Mouse (Mus musculus): Measurements from ENCODE around the gene Rplp0.

Rplp0 gene

DNA sequence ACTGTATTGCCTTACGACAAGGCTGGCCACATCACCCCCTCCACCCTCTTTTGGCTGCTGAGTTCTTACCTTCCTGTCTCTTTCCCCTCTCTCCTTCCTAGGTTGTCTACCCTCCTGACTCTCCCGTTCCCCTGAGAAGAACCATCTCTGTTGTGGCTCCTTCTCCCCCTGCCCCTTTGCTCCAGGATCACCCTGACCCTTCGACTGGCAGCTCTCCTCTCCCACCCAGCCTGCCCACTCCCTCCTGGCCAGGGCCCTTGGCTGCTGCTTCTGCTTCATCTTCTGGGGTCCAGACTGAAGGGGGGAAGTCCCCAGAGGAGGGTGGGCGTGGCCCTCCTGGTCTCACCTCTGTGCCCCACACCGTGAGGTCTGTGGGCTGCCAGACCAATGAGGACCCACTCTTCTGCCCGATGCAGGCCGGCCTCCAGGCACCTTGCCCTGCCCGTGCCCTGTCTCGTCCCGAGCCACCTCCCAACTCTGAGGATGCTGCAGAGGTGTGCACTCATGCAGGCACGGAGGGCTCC, 8.7 kb upstream of the Rplp0 start:
- in situ Hi-C loops (cut with MboI, MseI) = no loop called here

DNA sequence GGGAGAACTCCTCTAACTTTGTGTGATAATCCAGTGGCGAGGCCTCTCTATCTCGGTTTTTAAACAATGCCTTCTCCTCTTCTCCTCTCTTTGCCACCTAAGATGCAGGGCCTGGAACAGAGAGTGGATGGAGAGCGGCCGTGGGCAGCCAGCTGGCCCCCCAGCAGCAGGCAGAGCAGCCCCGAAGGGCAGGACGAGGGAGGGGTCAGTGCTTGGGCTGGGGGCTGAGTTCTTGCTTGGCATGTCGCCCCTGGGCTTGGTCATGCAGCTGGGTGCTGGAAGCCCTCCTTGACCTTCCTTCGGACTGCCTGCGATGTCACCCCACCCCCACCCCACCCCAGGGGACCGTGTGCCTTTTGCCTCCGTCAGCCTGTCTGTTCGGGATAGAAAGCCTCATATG, 7.9 kb upstream of the Rplp0 start:
- in situ Hi-C loops (cut with MboI, MseI) = no loop called here

DNA sequence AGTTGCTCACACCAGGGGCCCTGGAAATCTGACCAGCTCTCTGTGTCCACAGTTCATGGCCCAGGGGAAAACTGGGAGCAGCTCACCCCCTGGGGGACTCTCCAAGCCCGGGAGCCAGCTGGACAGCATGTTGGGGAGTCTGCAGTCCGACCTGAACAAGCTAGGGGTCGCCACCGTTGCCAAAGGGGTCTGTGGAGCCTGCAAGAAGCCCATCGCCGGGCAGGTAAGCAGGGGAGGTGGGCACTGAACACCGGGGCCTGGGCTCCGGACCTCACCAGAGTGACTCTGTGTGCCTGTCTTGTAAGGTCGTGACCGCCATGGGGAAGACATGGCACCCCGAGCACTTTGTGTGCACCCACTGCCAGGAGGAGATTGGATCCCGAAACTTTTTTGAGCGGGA, 7.5 kb upstream of the Rplp0 start:
- in situ Hi-C loops (cut with MboI, MseI) = no loop called here

DNA sequence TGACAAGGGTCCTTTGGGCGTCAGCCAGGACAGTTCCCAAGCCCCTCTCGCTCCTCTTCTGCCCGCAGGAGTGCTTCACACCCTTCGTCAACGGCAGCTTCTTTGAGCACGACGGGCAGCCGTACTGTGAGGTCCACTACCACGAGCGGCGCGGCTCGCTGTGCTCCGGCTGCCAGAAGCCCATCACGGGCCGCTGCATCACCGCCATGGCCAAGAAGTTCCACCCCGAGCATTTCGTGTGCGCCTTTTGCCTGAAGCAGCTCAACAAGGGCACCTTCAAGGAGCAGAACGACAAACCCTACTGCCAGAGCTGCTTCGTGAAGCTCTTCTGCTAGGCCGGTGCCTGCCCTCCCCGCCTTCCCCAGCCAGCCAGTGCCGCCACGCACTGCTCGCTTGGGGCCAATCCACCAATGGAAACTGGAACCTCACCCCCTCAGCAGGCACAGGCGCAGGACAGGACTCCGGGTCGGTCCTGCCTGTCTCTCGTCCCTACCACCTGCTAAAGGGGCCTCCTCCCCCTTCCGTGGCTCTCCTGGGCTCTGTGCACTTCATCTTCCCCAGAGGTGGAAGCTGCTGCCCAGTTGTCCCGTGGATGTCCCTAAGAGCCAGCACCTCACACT, 5.4 kb upstream of the Rplp0 start:
- in situ Hi-C loops (cut with MboI, MseI) = no loop called here

DNA sequence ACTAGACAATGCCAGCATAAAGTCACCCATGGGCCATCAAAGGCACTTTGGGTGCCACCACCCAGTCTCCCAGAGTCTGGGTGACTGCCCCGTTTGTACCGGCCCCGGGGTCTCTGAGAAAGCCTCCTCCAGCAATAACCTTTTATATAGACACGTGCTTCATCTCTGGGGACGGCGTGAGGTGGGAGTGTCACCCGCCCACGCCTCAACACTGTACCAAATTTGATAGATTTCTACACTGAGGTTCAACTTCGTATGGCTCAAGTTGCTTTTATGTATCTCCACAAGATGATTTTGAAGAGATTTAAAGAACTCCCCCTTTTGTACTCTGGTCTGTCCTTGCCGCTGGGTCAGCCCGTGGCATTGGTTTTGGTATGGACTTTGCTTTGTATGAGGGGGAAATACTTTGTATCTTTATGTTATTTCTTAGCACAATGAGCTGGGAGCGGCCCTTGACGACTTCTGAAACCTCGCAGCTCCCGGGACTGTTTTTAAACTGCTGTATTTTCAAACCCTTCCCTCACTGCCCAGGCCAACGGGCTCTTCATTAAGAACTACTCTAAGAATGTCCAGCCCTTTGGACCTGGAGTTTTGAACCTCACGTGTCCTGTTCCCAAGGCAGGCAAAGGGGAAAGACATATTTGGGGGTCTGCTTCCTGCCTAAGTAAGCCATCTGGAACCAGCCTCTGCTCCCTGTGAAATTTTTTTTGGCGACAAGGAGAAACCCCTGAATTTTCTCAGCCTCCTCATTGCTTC, 4.6 kb upstream of the Rplp0 start:
- in situ Hi-C loops (cut with MboI, MseI) = no loop called here

DNA sequence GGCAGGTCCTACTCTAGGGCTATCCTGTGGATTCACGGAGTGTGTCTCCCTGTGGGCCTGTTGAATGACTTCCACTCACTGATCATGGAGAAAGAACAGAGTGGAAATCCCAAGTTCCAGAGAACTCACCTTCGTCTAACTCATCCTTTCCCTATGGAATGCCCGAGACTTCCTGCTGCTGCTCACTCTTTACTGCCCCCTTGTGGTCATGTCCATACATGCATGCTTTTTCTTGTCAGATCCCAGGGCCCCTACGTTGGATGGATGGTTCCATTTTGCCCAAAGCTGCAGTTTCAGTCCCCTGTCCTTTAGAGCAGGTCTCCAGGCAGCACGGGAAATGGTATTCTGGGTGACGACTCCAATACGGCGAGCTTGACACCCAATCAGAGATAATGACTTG, 3.0 kb upstream of the Rplp0 start:
- in situ Hi-C loops (cut with MboI, MseI) = no loop called here

DNA sequence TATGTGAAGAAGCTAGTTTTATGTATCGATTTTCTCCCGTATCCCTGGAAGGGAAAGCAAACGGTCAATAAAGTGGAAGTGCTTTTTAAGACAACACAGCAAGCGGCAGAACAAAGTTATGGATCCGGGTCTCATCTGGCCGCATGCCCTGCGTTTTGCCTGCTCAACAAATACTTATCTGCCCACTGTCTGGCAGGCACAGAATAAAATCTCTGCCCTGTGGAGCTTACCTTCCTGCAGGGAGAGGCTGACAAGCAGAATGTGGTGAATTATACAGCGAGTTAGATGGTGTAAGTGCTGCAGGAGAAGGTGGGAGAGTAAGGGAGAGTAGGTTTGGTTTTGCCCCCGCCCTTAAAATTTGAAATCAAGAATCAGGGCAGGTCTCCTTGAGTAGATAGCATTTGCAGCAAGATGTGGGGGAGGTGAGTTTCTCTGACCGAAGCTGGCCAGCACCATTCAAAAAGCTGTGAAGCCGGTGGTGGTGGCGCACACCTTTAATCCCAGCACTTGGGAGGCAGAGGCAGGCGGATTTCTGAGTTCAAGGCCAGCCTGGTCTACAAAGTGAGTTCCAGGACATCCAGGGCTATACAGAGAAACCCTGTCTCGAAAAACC, 979 bp upstream of the Rplp0 start:
- in situ Hi-C loops (cut with MboI, MseI) = no loop called here

DNA sequence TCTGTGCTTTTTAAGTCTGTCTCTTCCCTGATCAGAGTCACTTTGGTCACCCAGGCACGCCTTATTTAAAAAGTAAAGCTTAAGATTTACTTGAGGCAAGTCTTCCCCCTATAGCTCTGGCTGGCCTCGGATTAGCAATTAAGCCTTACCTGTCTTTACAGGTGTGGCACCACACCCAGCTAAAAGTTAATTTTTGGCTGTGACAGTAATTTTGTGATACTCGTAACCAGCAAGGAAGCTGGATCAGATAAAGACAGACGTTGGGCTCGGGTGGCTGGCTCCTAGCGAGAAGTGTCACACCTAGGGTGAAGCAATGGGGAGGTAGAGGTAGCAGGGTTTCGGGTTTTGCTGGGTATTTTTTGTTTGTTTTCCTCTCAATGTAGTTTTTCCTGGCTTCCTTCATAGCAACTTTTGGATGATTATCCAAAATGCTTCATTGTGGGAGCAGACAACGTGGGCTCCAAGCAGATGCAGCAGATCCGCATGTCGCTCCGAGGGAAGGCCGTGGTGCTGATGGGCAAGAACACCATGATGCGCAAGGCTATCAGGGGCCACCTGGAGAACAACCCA, 1.2 kb downstream of the Rplp0 start:
- in situ Hi-C loops (cut with MboI, MseI) = no loop called here

DNA sequence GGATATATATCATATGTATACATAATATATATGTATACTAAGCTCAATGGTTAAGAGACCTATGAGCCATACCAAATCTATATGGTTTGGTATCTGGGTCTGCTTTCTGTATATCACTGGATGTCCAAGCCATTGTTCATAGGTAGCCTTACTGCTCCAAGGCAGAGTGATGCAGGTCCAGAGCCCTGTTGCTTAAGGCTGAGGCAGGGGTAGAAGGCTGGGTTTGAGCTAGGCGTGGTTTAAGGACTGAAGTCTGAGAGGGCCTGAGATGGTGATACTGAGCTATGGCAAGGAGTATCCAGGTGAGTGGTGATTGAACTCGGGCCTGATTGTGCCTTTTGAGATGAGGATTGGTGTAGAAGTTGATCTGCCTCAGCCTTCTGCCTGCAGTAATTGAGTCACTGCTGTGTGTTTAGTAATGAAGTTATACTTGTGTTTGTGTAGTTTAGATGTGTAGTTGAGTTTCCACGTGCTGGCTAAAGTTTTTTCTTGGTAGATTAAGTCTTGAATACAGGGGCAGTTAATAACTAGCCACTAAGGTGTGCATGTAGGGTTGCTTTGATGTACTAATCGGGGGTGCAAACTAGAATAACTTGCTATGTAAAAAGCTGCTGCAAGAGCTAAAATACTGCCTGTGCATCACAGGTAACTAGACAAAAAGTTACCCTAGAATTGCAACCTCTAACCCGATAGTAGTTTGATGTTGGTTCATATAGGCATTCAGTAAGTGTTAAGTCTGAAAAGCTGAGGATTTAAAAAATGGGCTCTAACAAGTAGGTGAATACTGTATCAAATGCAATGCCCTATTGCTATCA, 4.7 kb downstream of the Rplp0 start:
- in situ Hi-C loops (cut with MboI, MseI) = no loop called here

DNA sequence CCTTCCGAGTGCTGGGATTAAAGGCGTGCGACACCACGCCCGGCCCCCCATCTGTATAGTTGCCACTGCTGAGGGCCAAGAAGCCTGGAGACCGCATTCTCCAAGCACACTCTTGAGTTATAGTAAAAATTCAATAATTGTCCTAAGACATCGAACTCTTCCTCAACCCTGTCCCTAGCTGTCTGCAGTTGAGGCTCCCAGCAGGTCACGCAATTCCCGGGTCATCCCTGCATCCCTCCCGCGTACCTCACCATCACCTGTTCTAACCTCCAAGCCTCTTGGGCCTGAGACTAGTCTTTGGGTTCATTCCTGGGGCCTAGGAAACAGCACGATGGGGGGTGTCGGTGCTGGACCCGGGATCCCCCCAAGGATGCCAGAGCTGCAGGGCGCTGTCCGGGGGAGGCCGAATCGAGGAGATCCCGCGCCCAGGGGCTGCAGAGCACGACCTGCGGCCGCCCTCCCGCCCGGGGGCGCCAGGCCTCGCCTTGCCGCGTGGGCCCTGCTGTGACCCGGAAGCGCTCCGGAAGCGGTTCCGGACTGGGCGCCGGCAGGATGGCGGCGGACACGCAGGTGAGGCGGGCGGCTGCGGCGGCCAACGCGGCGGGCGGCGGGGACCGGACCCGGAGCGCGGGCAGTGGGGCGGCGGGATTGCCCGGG, 5.6 kb downstream of the Rplp0 start, which contains the start of gene Gcn1l1:
Gcn1l1 (plus strand) TSS at position 518 of the 657 bp plus-strand sequence.
- in situ Hi-C loops (cut with MboI, MseI) = no loop called here

DNA sequence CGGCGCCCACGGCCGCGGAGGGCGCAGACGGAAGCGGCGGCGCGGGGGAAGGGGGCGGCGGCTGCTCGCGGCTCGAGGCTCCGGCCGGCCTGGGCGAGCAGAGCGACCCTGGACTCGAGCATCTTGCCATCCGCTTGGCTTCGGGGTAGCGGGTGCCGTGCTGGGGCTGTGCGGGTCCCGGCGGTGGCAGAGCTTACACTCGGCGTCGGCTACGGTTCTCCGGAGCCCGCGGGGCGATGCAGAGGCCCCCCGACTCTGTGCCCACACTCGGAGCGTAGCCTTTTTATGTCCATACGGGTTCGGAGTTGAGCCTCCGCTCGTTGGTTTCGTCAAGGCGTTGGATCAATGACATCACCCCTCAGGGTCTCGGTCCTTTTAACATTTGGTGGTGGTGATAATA, 6.1 kb downstream of the Rplp0 start:
- in situ Hi-C loops (cut with MboI, MseI) = no loop called here

DNA sequence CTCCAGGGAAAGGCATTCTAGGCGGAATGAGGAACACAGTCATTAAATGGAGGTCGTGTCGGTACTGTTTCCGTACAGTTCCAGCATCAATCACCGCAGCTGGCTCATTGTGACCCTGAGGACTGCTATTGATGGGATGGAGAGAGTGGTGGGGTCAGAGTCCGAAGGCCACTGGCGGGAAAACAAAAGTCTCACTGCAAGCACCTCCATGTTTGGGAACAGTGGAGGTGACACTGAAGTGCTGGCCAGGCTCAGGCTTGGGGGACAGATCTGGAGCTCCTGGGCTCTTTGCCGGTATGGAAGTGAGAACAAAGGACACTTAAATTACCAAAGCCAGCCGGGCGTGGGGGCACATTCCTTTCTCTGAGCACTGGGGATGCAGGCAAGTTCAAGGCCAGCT, 9.4 kb downstream of the Rplp0 start:
- in situ Hi-C loops (cut with MboI, MseI) = no loop called here

DNA sequence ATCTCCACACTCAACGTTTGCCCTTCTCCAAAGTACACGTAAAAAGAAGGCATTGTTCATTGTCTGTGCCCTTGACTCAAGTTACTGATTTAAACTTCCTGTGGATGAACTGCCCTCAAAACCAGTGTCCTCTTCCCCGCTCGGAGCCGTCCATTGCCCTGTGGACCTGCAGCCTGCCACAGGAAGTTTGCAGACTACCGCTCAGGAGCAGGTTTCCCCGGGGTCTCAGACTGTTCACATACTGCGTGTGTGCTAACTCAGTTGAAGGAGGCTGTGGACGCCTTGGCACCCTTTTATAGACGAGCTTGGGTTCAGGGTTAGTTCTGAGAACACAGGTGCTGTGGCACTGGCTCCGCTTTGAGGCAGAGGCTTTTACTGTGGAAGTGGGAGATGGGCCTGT, 10.0 kb downstream of the Rplp0 start:
- in situ Hi-C loops (cut with MboI, MseI) = no loop called here

DNA sequence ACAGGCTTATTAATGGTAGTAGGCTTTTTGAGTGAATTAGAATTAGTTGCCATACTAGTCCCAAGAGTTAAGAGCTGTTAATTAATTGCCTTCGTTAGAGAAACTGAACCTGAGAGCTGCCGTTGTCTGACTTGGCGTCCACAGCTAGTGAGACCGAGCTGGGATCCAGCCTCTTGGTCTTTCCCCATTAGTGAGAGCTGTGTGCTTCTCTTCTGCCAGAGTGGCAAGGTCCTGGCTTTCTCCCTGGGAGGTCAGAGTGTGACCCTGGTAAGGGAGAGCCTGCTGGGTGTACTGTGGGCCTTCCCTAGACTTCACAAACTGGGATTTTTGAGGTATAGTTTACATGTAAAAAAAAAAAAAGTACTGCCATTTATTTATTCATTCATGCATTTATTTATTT, 10.5 kb downstream of the Rplp0 start:
- in situ Hi-C loops (cut with MboI, MseI) = no loop called here

DNA sequence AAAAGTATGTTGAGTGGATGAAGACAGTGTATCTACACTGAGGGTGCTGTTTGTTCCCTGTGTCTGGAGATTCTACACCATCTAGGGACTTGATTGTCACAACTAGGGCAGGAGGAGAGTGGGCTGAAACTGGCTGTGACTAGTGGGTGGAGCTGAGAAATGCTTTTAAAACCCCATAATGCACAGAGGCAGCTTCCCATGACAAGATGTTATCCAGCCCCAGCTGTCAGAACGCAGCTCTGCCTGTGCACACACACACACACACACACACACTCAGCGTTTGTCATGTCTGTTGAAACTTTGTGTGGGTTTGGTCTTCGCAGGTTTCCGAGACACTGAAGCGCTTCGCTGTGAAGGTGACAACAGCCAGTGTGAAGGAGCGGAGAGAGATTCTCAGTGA, 11.8 kb downstream of the Rplp0 start:
- in situ Hi-C loops (cut with MboI, MseI) = no loop called here

DNA sequence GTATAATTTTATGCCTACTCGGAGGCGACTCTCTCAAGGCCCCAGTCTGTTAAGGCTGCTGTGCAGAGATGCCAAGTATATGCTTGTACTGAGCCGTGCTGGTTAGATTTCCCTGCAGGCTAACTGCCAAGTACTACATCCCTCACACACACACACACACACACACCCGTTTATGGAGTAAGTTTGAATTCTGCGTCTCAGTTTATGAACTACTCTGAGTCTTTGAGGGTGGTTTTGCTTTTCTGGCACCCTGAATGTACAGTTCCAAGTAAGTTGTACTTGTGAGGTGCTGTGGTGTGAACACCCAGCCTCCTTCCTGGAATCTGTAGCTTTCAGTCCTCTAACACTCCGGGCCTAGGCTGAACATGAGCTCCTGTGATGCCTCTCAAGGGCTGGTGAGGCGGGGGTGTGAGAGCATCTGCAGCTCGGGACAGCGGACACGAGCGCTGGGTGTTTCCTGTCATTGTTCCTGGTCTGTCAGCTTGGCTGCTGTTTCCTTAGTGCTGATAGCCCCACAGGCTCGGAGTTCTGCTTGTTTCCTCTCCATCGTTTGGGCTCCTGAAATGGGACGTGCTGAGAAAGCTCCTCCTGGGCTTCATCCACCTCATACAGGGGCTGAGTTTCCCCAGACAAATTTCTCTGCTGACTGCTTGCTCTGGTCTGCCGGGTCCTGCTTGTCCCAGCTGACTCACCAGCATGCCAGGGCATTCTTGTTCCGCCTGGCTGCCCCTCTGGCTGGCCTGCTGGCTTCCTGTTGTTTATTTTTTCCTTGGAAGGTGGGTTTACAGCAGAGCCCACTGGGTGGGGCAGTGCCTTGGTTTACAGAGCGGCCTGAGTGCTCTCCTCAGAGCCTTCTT, 13.6 kb downstream of the Rplp0 start:
- in situ Hi-C loops (cut with MboI, MseI) = no loop called here

DNA sequence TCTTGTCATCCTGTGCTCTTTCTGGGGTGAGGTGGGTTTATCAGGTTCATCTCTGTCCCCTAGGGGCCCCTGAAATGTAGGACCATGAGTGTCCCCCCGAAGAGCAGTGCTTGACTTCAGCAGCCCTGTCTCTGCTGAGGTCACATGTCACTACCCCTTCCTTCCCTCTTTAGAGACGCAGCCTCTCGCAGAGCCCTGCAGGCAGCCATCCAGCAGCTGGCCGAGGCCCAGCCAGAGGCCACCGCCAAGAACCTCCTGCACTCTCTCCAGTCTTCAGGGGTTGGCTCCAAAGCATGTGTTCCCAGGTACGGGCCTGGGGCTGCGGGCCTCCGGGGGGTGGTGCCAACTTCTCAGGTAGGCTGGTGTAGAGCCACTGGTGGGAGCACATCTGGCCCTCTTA, 15.7 kb downstream of the Rplp0 start:
- in situ Hi-C loops (cut with MboI, MseI) = loop anchor here (5.0 kb wide), 1 partner anchor 37 kb away; no protein-coding TSS in a partner anchor

DNA sequence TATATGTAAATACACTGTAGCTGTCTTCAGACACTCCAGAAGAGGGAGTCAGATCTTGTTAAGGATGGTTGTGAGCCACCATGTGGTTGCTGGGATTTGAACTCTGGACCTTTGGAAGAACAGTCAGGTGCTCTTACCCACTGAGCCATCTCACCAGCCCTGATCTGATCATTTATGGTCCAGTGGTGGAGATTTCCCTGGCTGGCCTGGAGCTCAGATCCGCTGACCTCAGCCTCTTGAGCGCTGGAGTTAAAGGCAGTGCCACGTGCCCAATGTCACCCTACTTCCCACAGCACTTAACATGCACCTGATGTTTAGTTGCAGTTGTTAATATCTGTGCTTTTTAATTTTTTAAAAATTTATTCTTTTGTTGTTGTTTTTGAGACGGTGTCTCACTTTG, 18.4 kb downstream of the Rplp0 start:
- in situ Hi-C loops (cut with MboI, MseI) = loop anchor here (5.0 kb wide), 1 partner anchor 35 kb away; no protein-coding TSS in a partner anchor

DNA sequence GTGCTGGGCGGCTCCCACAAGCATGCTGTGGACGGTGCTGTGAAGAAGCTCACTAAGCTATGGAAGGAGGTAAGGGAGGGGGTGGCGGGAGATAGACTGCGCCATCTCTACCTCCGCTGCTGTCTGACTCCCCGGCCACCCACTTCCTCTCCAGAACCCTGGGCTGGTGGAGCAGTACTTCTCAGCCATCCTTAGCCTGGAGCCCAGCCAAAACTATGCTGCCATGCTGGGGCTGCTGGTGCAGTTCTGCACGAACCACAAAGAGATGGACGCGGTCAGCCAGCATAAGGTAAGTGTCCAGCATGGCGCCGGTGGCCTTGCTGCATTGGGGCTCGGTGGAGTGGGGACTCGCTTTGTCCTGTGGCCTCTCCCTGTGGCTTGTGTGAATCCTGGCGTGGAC, 19.7 kb downstream of the Rplp0 start:
- in situ Hi-C loops (cut with MboI, MseI) = loop anchor here (5.0 kb wide), 1 partner anchor 33 kb away; no protein-coding TSS in a partner anchor

DNA sequence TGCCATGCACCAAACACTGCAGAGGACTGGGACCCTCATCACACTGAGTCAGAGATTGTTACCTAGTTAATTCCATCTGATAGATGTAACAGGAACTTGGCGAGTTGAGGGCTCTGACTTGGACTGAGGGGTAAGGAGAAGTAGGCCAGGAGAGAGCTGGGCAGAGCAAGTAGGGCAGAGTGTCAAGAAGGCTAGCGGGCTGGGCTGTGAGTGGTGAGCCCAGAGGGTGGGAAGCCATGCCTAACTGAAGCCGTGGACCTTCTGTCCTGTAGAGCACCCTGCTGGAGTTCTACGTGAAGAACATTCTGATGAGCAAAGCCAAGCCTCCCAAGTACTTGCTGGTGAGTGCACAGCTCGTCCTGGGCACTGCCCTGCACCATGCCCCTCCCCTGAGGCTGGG, 20.1 kb downstream of the Rplp0 start:
- in situ Hi-C loops (cut with MboI, MseI) = loop anchor here (5.0 kb wide), 1 partner anchor 33 kb away; no protein-coding TSS in a partner anchor

All from T-helper 2 cell (primary cell).